Mouse (Mus musculus): ENCODE measurements around the gene Syngr2.

DNA sequence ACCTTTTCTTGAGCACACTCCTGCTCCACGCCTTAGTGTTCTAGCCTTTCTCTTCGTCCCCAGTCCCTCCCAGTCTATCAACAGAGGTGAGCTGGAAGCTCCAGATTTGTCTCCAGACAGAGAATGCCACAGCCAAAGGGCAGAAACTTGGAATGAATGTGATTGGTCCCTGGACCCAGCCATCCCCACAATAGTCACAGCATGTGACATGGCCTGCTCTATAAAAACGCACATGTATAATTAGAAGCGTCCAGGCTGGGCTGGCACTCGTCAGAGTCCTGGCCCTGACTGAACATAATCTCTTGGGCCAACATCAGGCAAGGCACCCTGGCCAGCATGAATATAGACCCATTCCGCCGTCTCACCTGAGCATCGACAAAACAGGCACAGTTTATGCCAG is 9.6 kb downstream of the Syngr2 start:
- TF ChIP-seq CTCF (IDR thresholded peaks at IDR 0.05; ENCODE audit: borderline replicate concordance, extremely low read depth, insufficient read depth, insufficient read length) (no peak), POLR2A (IDR thresholded peaks at IDR 0.05; ENCODE audit: borderline replicate concordance, extremely low read depth, insufficient read depth, insufficient read length, poor library complexity, severe bottlenecking) (no peak)

All from brain, embryonic 14.5 days (tissue).